Mouse (Mus musculus) olfactory bulb, adult 2 months (tissue): ENCODE data around the gene Dsp.

Source experiments
- CTCF ChIP-seq: fragments of 200-500 bp; IDR thresholded peaks from 2 replicates; pipeline ENCODE4 v1.5.1; 2012; ENCODE audit warnings: low read depth, mild to moderate bottlenecking, low read length, moderate library complexity; ENCODE audit not compliant: insufficient read depth
- POLR2A ChIP-seq: fragments of 200-500 bp; IDR thresholded peaks from 2 replicates; pipeline ENCODE4 v1.6.1; 2012; ENCODE audit warnings: mild to moderate bottlenecking, low read depth, low read length, moderate library complexity; ENCODE audit not compliant: insufficient read depth

DNA sequence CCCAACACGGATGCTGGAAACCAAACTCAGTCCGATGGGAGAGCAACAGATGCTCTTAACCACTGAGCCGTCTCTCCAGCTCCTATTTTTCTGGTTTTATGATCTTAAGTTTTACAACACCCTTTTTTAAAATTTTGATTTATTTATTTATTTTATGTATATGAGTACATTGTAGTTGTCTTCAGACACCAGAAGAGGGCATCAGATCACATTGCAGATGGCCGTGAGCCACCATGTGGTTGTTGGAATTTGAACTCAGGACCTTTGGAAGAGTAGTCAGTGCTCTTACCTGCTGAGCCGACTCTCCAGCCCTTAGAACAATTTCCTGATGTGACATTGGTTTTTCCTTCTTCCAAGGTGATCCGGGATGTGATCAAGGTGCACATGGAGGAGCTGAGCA is 69.2 kb downstream of the Dsp start:
- TF ChIP-seq CTCF (no peak), POLR2A (no peak)
